Mouse (Mus musculus): Measurements from ENCODE around the gene Sgpp2. TPM values are rescaled to one million over a fixed set of nuclear protein-coding genes. Genes with fewer than 3 reads are reported as not detected.

Gene Sgpp2
- polyA plus RNA-seq, 1 experiment from 2014 or later = 1.9 TPM

Other genes starting within 250 kb of the Sgpp2 start
- gene Pax3, start 113.2 kb upstream of the Sgpp2 start, polyA plus RNA-seq (2014; fragmentation: Nextera tagmentation; extraction: Ambion mirVana) = 36.2 and 42.8 TPM in 2 replicates
- gene Farsb, start 178.6 kb downstream of the Sgpp2 start, polyA plus RNA-seq (2014; fragmentation: Nextera tagmentation; extraction: Ambion mirVana) = 149 and 154 TPM in 2 replicates
- gene Mogat1, start 200.6 kb downstream of the Sgpp2 start, polyA plus RNA-seq (2014; fragmentation: Nextera tagmentation; extraction: Ambion mirVana) = 0.53 TPM in 1 of 2 replicates, not detected in the other
- 0.17 and 0.28 TPM in 2 replicates for gene BC035947, start 201.8 kb downstream of the Sgpp2 start, polyA plus RNA-seq (2014; fragmentation: Nextera tagmentation; extraction: Ambion mirVana)

Data from neural tube, embryonic 11.5 days (tissue).